Mouse (Mus musculus) yolk sac, embryonic 10.5 days (tissue): ENCODE results near the gene Eif4g1.
A peak's percentile ranks its signal among the peaks of the same experiment; 100 is the strongest.
"Not testable (repeated sequence)": the region's sequence is repeated elsewhere in the genome, so short reads cannot be mapped to it uniquely, and the experiment has no call there.

ENCODE experiments used
- DNase-seq: peaks from one replicate; pipeline ENCODE4 v3.0.0-alpha.2; 2017; ENCODE audit warnings: low spot score

The Eif4g1 gene

GRCm38 (mm10) chr16:20668013-20668412 is at the start of gene Eif4g1:
TSS of gene Eif4g1 (plus strand) at chr16:20668313.
- DNase-seq = not testable (repeated sequence)

- DNase-seq = peak; percentile 48
These were observed 48.3 kb upstream of the Eif4g1 start for GRCm38 (mm10) chr16:20619541-20620398.

- DNase-seq = no peak
These were observed 47.7 kb upstream of the Eif4g1 start for GRCm38 (mm10) chr16:20620399-20620735.

- no peak for DNase-seq
These were observed 47.3 kb upstream of the Eif4g1 start for GRCm38 (mm10) chr16:20620751-20621190.

GRCm38 (mm10) chr16:20621191-20621990 is 46.7 kb upstream of the Eif4g1 start, which contains the start of gene Camk2n2:
TSS of gene Camk2n2 (minus strand) at chr16:20621287.
- peak; percentile 63 for DNase-seq

- DNase-seq = peak; percentile 80
These were observed 46.0 kb upstream of the Eif4g1 start for GRCm38 (mm10) chr16:20621991-20622685.

GRCm38 (mm10) chr16:20623211-20623610 is 44.9 kb upstream of the Eif4g1 start:
- no peak for DNase-seq

GRCm38 (mm10) chr16:20628871-20629391 is 39.2 kb upstream of the Eif4g1 start:
- no peak for DNase-seq

- no peak for DNase-seq
These were observed 38.1 kb upstream of the Eif4g1 start, which contains the start of gene Ece2 for GRCm38 (mm10) chr16:20629731-20630634. TSS of gene Ece2 (plus strand) at chr16:20629828.

- no peak for DNase-seq
These were observed 30.7 kb upstream of the Eif4g1 start for GRCm38 (mm10) chr16:20637410-20637809.

GRCm38 (mm10) chr16:20638367-20638766 is 29.7 kb upstream of the Eif4g1 start:
- no peak for DNase-seq

GRCm38 (mm10) chr16:20642161-20642560 is 26.0 kb upstream of the Eif4g1 start:
- DNase-seq = peak; percentile 37

GRCm38 (mm10) chr16:20643911-20644310 is 24.2 kb upstream of the Eif4g1 start:
- DNase-seq = no peak

- peak; percentile 94 for DNase-seq
These were observed 16.8 kb upstream of the Eif4g1 start, which contains the start of gene Psmd2 for GRCm38 (mm10) chr16:20651076-20651946. TSS of gene Psmd2 (plus strand) at chr16:20651652.

GRCm38 (mm10) chr16:20651947-20652310 is 16.2 kb upstream of the Eif4g1 start:
- no peak for DNase-seq

- DNase-seq = no peak
These were observed 14.8 kb upstream of the Eif4g1 start for GRCm38 (mm10) chr16:20653315-20653714.

- DNase-seq = no peak
These were observed 10.5 kb upstream of the Eif4g1 start for GRCm38 (mm10) chr16:20657661-20658060.

GRCm38 (mm10) chr16:20670291-20670690 is 2.2 kb downstream of the Eif4g1 start:
- no peak for DNase-seq

- DNase-seq = no peak
These were observed 3.8 kb downstream of the Eif4g1 start for GRCm38 (mm10) chr16:20671886-20672285.

- peak; percentile 97 for DNase-seq
These were observed 4.4 kb downstream of the Eif4g1 start for GRCm38 (mm10) chr16:20672500-20672902.
